Mouse (Mus musculus) embryonic facial prominence, embryonic 13.5 days (tissue): ENCODE measurements at regions not wholly inside any gene's neighbourhood (a gene's known extent, or its start where the extent isn't known, plus 50 kb on each side); places are given as distances from the start of the nearest gene placed in this dataset.

Experiments
- ATAC-seq: fragments of 200-750 bp; cut with Nextera tagmentation; 2 replicates; pipeline ENCODE4 v1.8.0; 2017; ENCODE audit warnings: low read depth; ENCODE audit not compliant: insufficient number of reproducible peaks, insufficient read depth, low FRiP score, low TSS enrichment
- H3K27ac ChIP-seq: fragments of 300-500 bp; sonication (generic); 2 replicates; pipeline ENCODE4 v1.5.1; 2015; ENCODE audit warnings: moderate library complexity, mild to moderate bottlenecking, inconsistent platforms
- H3K27me3 ChIP-seq: fragments of 300-500 bp; sonication (generic); 2 replicates; pipeline ENCODE4 v1.6.1; 2015; ENCODE audit warnings: mild to moderate bottlenecking, inconsistent platforms
- H3K36me3 ChIP-seq: fragments of 300-500 bp; sonication (generic); 2 replicates; pipeline ENCODE4 v1.6.1; 2015; ENCODE audit warnings: mild to moderate bottlenecking, inconsistent platforms
- H3K4me1 ChIP-seq: fragments of 300-500 bp; sonication (generic); 2 replicates; pipeline ENCODE4 v1.6.1; 2015; ENCODE audit warnings: inconsistent platforms
- H3K4me2 ChIP-seq: fragments of 300-500 bp; sonication (generic); 2 replicates; pipeline ENCODE4 v1.6.1; 2015; ENCODE audit warnings: moderate library complexity, mild to moderate bottlenecking, inconsistent platforms
- H3K4me3 ChIP-seq: fragments of 300-500 bp; sonication (generic); 2 replicates; pipeline ENCODE4 v1.5.1; 2015; ENCODE audit warnings: mild to moderate bottlenecking, inconsistent platforms
- H3K9ac ChIP-seq: fragments of 300-500 bp; sonication (generic); 2 replicates; pipeline ENCODE4 v1.6.1; 2015; ENCODE audit warnings: mild to moderate bottlenecking, inconsistent platforms
- H3K9me3 ChIP-seq: fragments of 300-500 bp; sonication (generic); 2 replicates; pipeline ENCODE4 v1.6.1; 2016; ENCODE audit warnings: inconsistent platforms
- WGBS: fragments of 180-500 bp; shearing (Covaris S2); methylation state at CpG from one replicate; pipeline ENCODE4 v1.1.7; 2015; ENCODE audit warnings: mixed read lengths; 5-methylcytosine and 5-hydroxymethylcytosine counted together

DNA sequence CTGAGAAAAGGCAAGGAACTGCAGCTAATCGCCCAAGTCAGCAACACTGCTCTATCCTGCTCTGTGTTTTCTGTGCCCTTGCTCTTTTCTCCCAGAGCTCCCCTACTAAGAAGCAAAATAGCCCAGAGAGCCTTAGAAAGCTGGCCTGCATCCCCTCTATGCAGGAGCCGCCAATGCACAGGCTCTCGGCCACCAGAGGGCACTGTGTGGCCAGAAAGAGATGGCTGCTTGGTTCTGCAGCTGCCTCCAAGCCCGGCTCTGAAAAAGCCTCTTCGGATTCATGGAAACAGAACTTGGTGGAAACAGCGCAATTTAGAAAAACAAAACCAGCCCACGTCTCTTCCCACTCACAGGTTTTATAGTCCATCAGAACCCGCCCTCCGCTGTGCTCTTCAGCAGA, 1628.4 kb upstream of the Gm6569 start:
- no peaks in the 10 kb centered on the region for H3K27me3 ChIP-seq
- H3K9me3 ChIP-seq = no peaks in the 10 kb centered on the region
- no peak overlapping the region for H3K4me2 ChIP-seq
- H3K9ac ChIP-seq = no peak overlapping the region
- H3K4me3 ChIP-seq = no peak overlapping the region
- H3K36me3 ChIP-seq = no peaks in the 10 kb centered on the region
- ATAC-seq = peak; percentile 64; the same call in 1 of the 2 replicates
- H3K27ac ChIP-seq = no peak overlapping the region
- WGBS = 13% methylated on average over 9 of the region's 9 CpGs
- no peaks in the 10 kb centered on the region for H3K4me1 ChIP-seq

DNA sequence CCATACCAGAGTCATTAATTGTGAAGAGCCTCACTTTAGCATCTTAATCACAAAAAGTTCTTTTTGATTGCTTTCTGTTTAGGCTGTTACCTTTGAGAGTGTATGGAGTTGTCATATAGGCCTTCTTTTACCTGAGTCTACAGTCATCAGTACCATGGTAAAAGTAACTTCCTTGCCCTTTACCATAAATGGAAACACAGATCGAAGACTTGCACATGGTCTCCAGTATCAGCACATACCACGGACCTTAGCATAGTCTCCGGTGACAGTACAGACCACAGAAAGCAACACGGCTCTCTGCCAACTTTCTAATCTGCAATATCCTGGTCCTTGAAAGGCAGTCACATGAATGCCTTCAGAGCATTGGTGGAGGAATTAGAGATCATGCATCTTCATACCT, 1626.8 kb upstream of the Gm6569 start:
- no peak overlapping the region for H3K27ac ChIP-seq
- H3K4me2 ChIP-seq = no peak overlapping the region
- H3K4me1 ChIP-seq = no peaks in the 10 kb centered on the region
- no peaks in the 10 kb centered on the region for H3K27me3 ChIP-seq
- H3K9ac ChIP-seq = no peak overlapping the region
- H3K4me3 ChIP-seq = no peak overlapping the region
- no peaks in the 10 kb centered on the region for H3K36me3 ChIP-seq
- H3K9me3 ChIP-seq = no peaks in the 10 kb centered on the region
- no peak for ATAC-seq
- 76% methylated on average over 4 of the region's 4 CpGs for WGBS

DNA sequence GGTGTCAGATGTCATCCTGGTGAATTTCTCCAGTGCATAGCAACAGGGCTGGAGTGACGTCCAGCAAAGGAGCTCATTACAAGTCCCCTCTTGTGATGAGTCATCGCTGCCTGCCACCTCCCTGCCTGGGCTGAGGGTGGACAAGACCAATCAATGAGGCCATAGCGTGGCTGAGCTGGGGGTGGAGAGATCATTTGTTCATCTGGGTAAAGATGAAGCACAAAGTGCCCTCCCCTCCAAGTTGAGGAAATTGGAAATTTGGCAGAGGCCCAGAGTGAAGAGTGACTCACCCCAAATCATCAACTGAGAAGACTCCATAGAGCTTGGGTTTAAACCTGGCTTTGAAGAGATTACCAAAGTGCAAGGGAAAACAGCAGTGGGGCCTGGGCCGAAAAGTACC, 1626.3 kb upstream of the Gm6569 start:
- no peaks in the 10 kb centered on the region for H3K4me1 ChIP-seq
- WGBS = 68% methylated on average over 4 of the region's 4 CpGs
- no peak overlapping the region for H3K9ac ChIP-seq
- no peaks in the 10 kb centered on the region for H3K36me3 ChIP-seq
- no peaks in the 10 kb centered on the region for H3K9me3 ChIP-seq
- H3K27ac ChIP-seq = no peak overlapping the region
- no peak overlapping the region for H3K4me2 ChIP-seq
- H3K4me3 ChIP-seq = no peak overlapping the region
- ATAC-seq = no peak
- H3K27me3 ChIP-seq = no peaks in the 10 kb centered on the region

DNA sequence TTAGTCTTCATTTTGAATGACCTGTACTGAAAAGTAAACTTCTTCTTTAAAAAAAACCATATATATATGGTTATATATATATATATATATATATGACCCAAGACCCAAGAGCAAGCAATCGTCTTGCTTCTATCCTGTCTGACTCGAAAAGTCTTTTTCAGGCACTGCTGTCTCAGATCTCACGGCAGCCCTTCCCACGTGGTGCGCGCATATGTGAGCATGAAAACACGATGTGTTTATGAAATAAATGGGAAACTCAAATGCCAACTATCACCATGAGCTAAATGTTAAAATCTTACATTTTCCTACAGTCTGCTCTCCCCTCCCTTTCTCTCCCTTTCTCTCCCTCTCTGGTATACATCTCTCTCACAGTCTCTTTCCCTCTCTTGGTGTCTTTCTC, 1625.4 kb upstream of the Gm6569 start:
- Histone ChIP-seq H3K27me3 (no peaks in the 10 kb centered on the region), H3K36me3 (no peaks in the 10 kb centered on the region), H3K9ac (no peak overlapping the region), H3K27ac (no peak overlapping the region), H3K4me3 (no peak overlapping the region), H3K4me2 (no peak overlapping the region), H3K4me1 (no peaks in the 10 kb centered on the region), H3K9me3 (no peaks in the 10 kb centered on the region)
- ATAC-seq = no peak
- 92% methylated on average over 7 of the region's 7 CpGs for WGBS

DNA sequence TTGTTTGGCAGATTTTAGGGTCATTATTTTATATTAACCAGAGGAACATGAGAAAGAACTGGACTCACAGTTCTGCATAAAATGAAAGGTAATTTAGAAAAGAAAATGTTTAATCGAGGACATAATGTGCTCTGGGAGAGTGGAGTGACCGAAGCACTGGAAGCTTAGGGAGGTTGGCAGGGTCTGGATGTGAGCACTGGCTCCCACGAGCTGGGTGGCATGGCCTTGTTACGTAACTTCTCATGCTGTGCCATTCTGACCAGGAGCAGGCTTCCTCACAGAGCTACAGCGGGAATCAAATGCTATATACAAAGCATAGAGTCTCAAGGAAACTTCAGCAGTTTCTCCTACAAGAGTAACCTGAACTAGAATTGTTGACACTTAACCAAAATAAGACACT, 1616.6 kb upstream of the Gm6569 start:
- H3K4me2 ChIP-seq = no peak overlapping the region
- H3K27ac ChIP-seq = no peak overlapping the region
- WGBS = 79% methylated on average over 5 of the region's 5 CpGs
- no peak overlapping the region for H3K4me3 ChIP-seq
- no peaks in the 10 kb centered on the region for H3K9me3 ChIP-seq
- no peaks in the 10 kb centered on the region for H3K36me3 ChIP-seq
- H3K4me1 ChIP-seq = no peaks in the 10 kb centered on the region
- no peak overlapping the region for H3K9ac ChIP-seq
- H3K27me3 ChIP-seq = no peaks in the 10 kb centered on the region
- no peak for ATAC-seq

DNA sequence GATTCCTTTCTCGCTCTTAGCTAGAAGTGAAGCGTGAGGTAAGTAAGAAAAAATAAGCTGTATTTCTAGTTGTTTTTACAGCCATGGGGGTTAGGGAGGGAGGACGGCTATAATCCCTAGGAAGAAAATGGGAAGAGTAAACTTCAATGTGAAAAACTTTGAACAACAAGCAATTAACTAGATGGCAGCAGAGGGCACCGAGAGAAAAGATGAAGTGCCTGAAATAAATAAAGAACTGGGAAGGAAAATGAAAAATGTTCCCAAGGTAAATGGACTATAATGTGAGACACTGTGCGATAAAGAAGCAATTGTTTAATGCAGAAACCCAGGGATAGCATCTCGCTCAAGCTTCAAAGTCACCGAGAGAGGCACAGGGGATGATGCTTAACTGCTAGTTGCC, 1614.4 kb upstream of the Gm6569 start:
- Histone ChIP-seq H3K9ac (no peak overlapping the region), H3K4me2 (no peak overlapping the region), H3K27ac (no peak overlapping the region), H3K27me3 (no peaks in the 10 kb centered on the region), H3K9me3 (no peaks in the 10 kb centered on the region), H3K36me3 (no peaks in the 10 kb centered on the region), H3K4me3 (no peak overlapping the region), H3K4me1 (no peaks in the 10 kb centered on the region)
- no peak for ATAC-seq
- 78% methylated on average over 7 of the region's 7 CpGs for WGBS

DNA sequence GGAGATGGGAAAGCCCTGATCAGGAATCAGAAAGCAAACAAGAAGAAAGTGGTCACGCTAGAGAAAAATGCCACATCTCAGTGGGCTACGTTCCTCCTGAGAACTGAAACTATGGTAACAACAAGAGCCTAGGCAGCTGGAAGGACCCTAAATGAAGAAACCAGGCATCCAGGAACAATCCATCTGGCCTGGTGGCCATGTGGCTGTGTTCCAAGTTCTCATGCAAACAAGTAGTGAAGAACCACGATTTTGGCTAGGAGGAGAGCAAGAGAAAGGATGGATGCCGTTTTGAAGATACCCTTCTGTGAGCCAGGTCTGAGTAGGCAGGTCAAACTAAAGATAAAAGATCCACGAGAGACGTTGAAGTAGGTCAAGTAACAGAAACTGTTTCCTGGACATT, 1613.6 kb upstream of the Gm6569 start:
- no peak for ATAC-seq

DNA sequence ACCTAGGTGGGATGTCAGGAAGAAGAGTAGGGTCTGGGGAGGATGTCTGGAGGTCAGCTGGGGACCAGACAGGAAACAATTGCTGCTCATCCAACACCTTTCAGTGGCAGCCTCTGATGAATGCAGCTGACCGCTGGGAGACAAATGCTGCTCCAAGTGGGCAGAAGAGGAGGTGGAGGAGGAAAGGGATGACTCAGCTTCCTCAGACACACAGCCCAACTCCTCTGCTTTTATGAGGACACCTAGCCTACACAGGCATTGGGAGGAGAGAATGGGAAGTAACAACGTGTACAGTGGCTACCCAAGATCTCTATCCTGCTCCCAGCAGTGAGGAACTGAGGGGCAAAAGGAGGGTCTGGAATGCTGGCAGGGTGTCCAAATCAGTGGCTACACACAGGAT, 1602.0 kb upstream of the Gm6569 start:
- no peak for ATAC-seq
- WGBS = 63% methylated on average over 2 of the region's 2 CpGs
- no peak overlapping the region for H3K4me3 ChIP-seq
- H3K27me3 ChIP-seq = no peaks in the 10 kb centered on the region
- no peak overlapping the region for H3K9ac ChIP-seq
- no peak overlapping the region for H3K4me2 ChIP-seq
- no peaks in the 10 kb centered on the region for H3K4me1 ChIP-seq
- no peaks in the 10 kb centered on the region for H3K9me3 ChIP-seq
- no peaks in the 10 kb centered on the region for H3K36me3 ChIP-seq
- H3K27ac ChIP-seq = no peak overlapping the region

More for the DNA sequence above, 1613.6 kb upstream of the Gm6569 start:
- no peak overlapping the region for H3K27ac ChIP-seq
- H3K4me3 ChIP-seq = no peak overlapping the region
- H3K9me3 ChIP-seq = no peaks in the 10 kb centered on the region
- no peak overlapping the region for H3K4me2 ChIP-seq
- no peaks in the 10 kb centered on the region for H3K4me1 ChIP-seq
- WGBS = 82% methylated on average over 6 of the region's 6 CpGs
- H3K36me3 ChIP-seq = no peaks in the 10 kb centered on the region
- H3K9ac ChIP-seq = no peak overlapping the region
- H3K27me3 ChIP-seq = no peaks in the 10 kb centered on the region

DNA sequence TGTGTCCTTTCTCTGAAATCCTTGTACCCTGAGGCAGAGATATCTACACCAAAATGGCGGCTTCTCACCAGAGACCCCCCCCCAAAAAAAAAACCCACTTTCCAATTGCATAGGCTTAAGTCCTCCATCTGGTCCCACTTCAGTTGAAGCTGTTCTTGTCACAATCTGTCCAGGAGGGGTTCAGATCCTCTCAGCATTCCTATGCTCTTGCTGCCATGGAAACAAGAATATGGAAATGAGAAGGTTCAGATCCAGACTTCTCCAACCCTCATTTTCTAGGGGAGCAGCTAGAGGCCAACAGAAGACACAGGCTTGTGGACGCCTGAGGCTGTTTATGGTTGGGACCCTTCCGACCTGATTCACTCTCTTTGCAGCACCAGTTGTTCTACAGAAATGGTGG, 1569.7 kb upstream of the Gm6569 start:
- no peak overlapping the region for H3K4me2 ChIP-seq
- H3K9ac ChIP-seq = no peak overlapping the region
- no peak for ATAC-seq
- 0 out of 2 replicates have a peak, but pooled peaks cover 2% of the 10 kb centered on the region for H3K9me3 ChIP-seq
- no peaks in the 10 kb centered on the region for H3K27me3 ChIP-seq
- no peak overlapping the region for H3K27ac ChIP-seq
- H3K36me3 ChIP-seq = no peaks in the 10 kb centered on the region
- H3K4me3 ChIP-seq = no peak overlapping the region
- H3K4me1 ChIP-seq = no peaks in the 10 kb centered on the region
- WGBS = 72% methylated on average over 3 of the region's 3 CpGs

DNA sequence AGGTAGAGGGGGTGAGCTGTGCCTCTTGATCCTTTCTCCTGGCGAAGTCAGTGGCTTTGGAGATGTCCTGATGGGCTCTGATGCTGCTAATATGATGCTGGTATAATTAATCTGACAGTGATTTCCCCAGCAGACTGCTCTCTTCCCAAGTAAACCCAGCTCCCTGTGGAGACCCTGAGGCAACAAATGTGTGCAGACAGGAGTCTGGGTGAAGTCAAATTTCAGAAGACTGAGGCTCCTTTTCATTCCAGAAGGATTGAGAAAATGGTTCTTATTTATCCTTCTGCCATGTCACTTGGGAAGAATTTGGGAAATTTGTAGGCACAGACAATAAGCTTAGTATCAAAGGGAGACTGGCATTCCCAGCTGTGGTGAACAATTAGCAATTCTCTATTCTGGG, 1550.5 kb upstream of the Gm6569 start:
- Histone ChIP-seq H3K9me3 (no peaks in the 10 kb centered on the region), H3K4me1 (no peaks in the 10 kb centered on the region), H3K27ac (no peak overlapping the region), H3K4me3 (no peak overlapping the region), H3K36me3 (no peaks in the 10 kb centered on the region), H3K27me3 (no peaks in the 10 kb centered on the region), H3K9ac (no peak overlapping the region), H3K4me2 (no peak overlapping the region)
- 12% methylated on average over 1 of the region's 1 CpGs for WGBS
- ATAC-seq = no peak

DNA sequence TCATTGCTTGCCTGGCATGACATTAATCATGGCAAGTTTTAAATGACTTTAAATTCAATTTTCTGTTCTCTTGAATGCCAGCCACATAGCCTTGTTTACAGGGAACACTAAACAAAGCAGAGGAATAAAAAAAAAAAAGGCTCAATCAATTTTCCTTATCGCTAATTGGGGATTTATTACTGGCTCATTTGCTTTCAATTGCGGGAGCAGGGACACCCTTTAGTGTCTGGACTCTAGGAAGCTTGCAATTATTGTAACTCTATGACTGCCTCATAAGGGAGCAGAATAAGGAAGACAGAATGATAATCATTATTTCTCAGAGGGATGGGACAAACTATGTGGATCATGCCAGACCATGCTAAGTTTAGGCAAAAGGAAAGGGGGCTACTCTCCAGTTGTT, 1537.7 kb upstream of the Gm6569 start:
- Histone ChIP-seq H3K4me3 (no peak overlapping the region), H3K27ac (no peak overlapping the region), H3K9me3 (no peaks in the 10 kb centered on the region), H3K9ac (no peak overlapping the region), H3K27me3 (no peaks in the 10 kb centered on the region), H3K4me1 (no peaks in the 10 kb centered on the region), H3K4me2 (no peak overlapping the region), H3K36me3 (no peaks in the 10 kb centered on the region)
- 85% methylated on average over 2 of the region's 2 CpGs for WGBS
- ATAC-seq = no peak

DNA sequence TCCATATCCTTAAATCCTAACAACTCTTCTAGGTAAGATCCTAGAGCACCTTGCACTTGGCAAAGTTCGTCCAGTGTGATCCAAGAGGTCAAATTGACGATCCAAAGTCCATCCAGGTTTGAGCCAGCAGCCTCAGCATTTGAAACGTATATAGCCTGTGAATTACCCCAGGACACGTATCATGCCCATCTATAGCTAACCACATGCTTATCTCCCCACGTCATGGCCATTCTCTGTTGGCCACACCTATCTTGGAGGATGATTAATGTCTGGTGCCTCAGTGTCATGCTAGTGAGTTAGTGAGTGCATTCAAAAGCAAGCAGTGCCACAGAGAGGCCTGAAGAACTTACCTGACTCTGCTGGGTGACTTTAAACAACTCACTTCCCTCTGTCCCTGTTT, 1521.9 kb upstream of the Gm6569 start:
- 83% methylated on average over 5 of the region's 5 CpGs for WGBS
- Histone ChIP-seq H3K9ac (no peak overlapping the region), H3K4me2 (no peak overlapping the region), H3K4me1 (no peaks in the 10 kb centered on the region), H3K27me3 (no peaks in the 10 kb centered on the region), H3K4me3 (no peak overlapping the region), H3K27ac (no peak overlapping the region), H3K9me3 (no peaks in the 10 kb centered on the region), H3K36me3 (no peaks in the 10 kb centered on the region)
- no peak for ATAC-seq

DNA sequence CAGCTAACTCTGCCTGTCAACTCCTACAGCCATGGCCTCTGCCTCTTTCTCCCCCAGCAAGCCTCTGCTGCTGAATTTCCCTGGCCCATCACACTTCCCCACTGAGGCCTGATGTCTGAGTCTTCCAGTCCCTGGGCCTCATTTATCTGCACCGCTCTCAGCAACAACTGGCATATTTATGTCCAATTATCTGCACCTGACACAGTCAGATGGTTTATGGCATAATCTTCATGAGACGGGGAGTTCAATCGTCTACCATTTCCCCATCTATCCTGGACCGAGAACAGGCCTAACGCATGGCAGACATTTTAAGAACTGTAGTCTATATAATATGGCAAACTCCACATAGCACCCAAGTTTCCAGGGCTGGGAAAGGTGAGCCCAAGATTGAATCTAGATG, 1512.8 kb upstream of the Gm6569 start:
- no peak overlapping the region for H3K4me2 ChIP-seq
- no peak overlapping the region for H3K9ac ChIP-seq
- H3K4me1 ChIP-seq = no peaks in the 10 kb centered on the region
- no peaks in the 10 kb centered on the region for H3K27me3 ChIP-seq
- no peaks in the 10 kb centered on the region for H3K36me3 ChIP-seq
- WGBS = 90% methylated on average over 5 of the region's 5 CpGs
- ATAC-seq = no peak
- H3K27ac ChIP-seq = no peak overlapping the region
- no peak overlapping the region for H3K4me3 ChIP-seq
- H3K9me3 ChIP-seq = no peaks in the 10 kb centered on the region
